Mouse (Mus musculus) kidney, adult 2 months (tissue): ENCODE measurements around the gene Rtn4rl1. TPM values are rescaled to one million over a fixed set of nuclear protein-coding genes. Genes with fewer than 3 reads are reported as not detected.

ENCODE experiments used
- DNase-seq: peaks from one replicate; pipeline ENCODE4 v3.0.0; 2021
- H3K27ac ChIP-seq: fragments of 200-500 bp; 2 replicates; pipeline ENCODE4 v1.5.1; 2012; ENCODE audit warnings: low read depth, low read length, control low read depth, inconsistent platforms; ENCODE audit not compliant: insufficient read depth
- H3K27me3 ChIP-seq: fragments of 200-500 bp; replicated peaks from 2 replicates; pipeline ENCODE4 v1.6.1; 2012; ENCODE audit warnings: mild to moderate bottlenecking, moderate library complexity, low read length, inconsistent platforms; ENCODE audit not compliant: control insufficient read depth, insufficient read depth
- H3K36me3 ChIP-seq: fragments of 200-500 bp; 2 replicates; pipeline ENCODE4 v1.6.1; 2012; ENCODE audit warnings: mild to moderate bottlenecking, moderate library complexity, low read length, inconsistent platforms; ENCODE audit not compliant: control insufficient read depth, insufficient read depth
- H3K4me1 ChIP-seq: fragments of 200-500 bp; 2 replicates; pipeline ENCODE4 v1.6.1; 2011; ENCODE audit warnings: low read length; ENCODE audit not compliant: control insufficient read depth, insufficient read depth
- H3K4me3 ChIP-seq: fragments of 200-500 bp; 2 replicates; pipeline ENCODE4 v1.5.1; 2011; ENCODE audit warnings: mild to moderate bottlenecking, low read depth, low read length, control low read depth; ENCODE audit not compliant: insufficient read depth
- CTCF ChIP-seq: fragments of 200-500 bp; conservative IDR thresholded peaks from 2 replicates; pipeline ENCODE4 v1.5.1; 2011; ENCODE audit warnings: low read depth, mild to moderate bottlenecking, control low read depth, low read length, moderate library complexity, mixed read lengths; ENCODE audit not compliant: insufficient read depth, insufficient read length
- POLR2A ChIP-seq: fragments of 200-500 bp; IDR thresholded peaks from one replicate; pipeline ENCODE4 v1.6.1; 2011; ENCODE audit warnings: low read depth, low read length, control low read depth
- WGBS: fragments of 180-500 bp; shearing (Covaris S2); methylation state at CpG from one replicate; pipeline ENCODE4 v1.1.7; 2018; 5-methylcytosine and 5-hydroxymethylcytosine counted together
- polyA plus RNA-seq: library from polyadenylated mRNA; depleted of rRNA; stranded (reverse); fragments of >200 nt; gene quantifications from 2 replicates; pipeline ENCODE4 v1.2.3, GENCODE M21; 2012

The Rtn4rl1 gene
- polyA plus RNA-seq, 1 experiment, result 11.3 TPM

GRCm38 (mm10) chr11:75220517-75221145, 27.0 kb downstream of the Rtn4rl1 start:
- no peak overlapping the region for H3K27ac ChIP-seq
- H3K27me3 ChIP-seq, result no peaks in the 10 kb centered on the region
- H3K36me3 ChIP-seq, result no peaks in the 10 kb centered on the region
- H3K4me3 ChIP-seq, result no peak overlapping the region
- no peak for DNase-seq
- WGBS, result 27% methylated on average over 6 of the region's 6 CpGs
- TF ChIP-seq CTCF, result no peak
- TF ChIP-seq POLR2A, result no peak
- H3K4me1 ChIP-seq, result peaks cover 11% of the 10 kb centered on the region

GRCm38 (mm10) chr11:75224062-75224461, 30.5 kb downstream of the Rtn4rl1 start:
- no peak for TF ChIP-seq POLR2A
- TF ChIP-seq CTCF, result no peak

GRCm38 (mm10) chr11:75224835-75225234, 31.3 kb downstream of the Rtn4rl1 start:
- Histone ChIP-seq H3K4me1 (peaks cover 3% of the 10 kb centered on the region; the same call in 1 of the 2 replicates), H3K36me3 (no peaks in the 10 kb centered on the region), H3K27ac (no peak overlapping the region), H3K27me3 (no peaks in the 10 kb centered on the region), H3K4me3 (no peak overlapping the region)
- no peak for TF ChIP-seq CTCF
- 93% methylated on average over 4 of the region's 4 CpGs for WGBS
- no peak for DNase-seq

More at GRCm38 (mm10) chr11:75224062-75224461, 30.5 kb downstream of the Rtn4rl1 start:
- H3K27me3 ChIP-seq, result no peaks in the 10 kb centered on the region
- no peaks in the 10 kb centered on the region for H3K36me3 ChIP-seq
- no peak overlapping the region for H3K27ac ChIP-seq
- no peak for DNase-seq
- WGBS, result 94% methylated on average over 12 of the region's 12 CpGs
- peaks cover 3% of the 10 kb centered on the region; the same call in 1 of the 2 replicates for H3K4me1 ChIP-seq
- no peak overlapping the region for H3K4me3 ChIP-seq

- 54% methylated on average over 3 of the region's 3 CpGs for WGBS
Observed at GRCm38 (mm10) chr11:75227632-75228031, 34.0 kb downstream of the Rtn4rl1 start.

GRCm38 (mm10) chr11:75229289-75229688, 35.7 kb downstream of the Rtn4rl1 start:
- no peak overlapping the region for H3K4me3 ChIP-seq
- 74% methylated on average over 6 of the region's 6 CpGs for WGBS
- DNase-seq, result no peak
- H3K27me3 ChIP-seq, result no peaks in the 10 kb centered on the region
- no peaks in the 10 kb centered on the region for H3K4me1 ChIP-seq
- no peak overlapping the region for H3K27ac ChIP-seq
- TF ChIP-seq POLR2A (no peak), CTCF (no peak)
- H3K36me3 ChIP-seq, result no peaks in the 10 kb centered on the region

More at GRCm38 (mm10) chr11:75227632-75228031, 34.0 kb downstream of the Rtn4rl1 start:
- DNase-seq, result no peak
- H3K4me1 ChIP-seq, result no peaks in the 10 kb centered on the region
- TF ChIP-seq CTCF (no peak), POLR2A (no peak)
- no peak overlapping the region for H3K27ac ChIP-seq
- no peak overlapping the region for H3K4me3 ChIP-seq
- no peaks in the 10 kb centered on the region for H3K27me3 ChIP-seq
- H3K36me3 ChIP-seq, result no peaks in the 10 kb centered on the region

GRCm38 (mm10) chr11:75230272-75230760, 36.7 kb downstream of the Rtn4rl1 start:
- WGBS, result 95% methylated on average over 6 of the region's 6 CpGs
- TF ChIP-seq POLR2A (no peak), CTCF (no peak)
- Histone ChIP-seq H3K36me3 (no peaks in the 10 kb centered on the region), H3K4me1 (no peaks in the 10 kb centered on the region), H3K27ac (no peak overlapping the region), H3K4me3 (no peak overlapping the region), H3K27me3 (no peaks in the 10 kb centered on the region)
- no peak for DNase-seq

GRCm38 (mm10) chr11:75231756-75232155, 38.2 kb downstream of the Rtn4rl1 start:
- WGBS, result 12% methylated on average over 7 of the region's 7 CpGs

More at GRCm38 (mm10) chr11:75231756-75232155, 38.2 kb downstream of the Rtn4rl1 start:
- Histone ChIP-seq H3K4me1 (no peaks in the 10 kb centered on the region), H3K4me3 (no peak overlapping the region), H3K27ac (no peak overlapping the region), H3K36me3 (no peaks in the 10 kb centered on the region), H3K27me3 (no peaks in the 10 kb centered on the region)
- TF ChIP-seq CTCF, result peak; percentile 84
- no peak for TF ChIP-seq POLR2A
- peak; percentile 80 for DNase-seq
